Mouse (Mus musculus) CH12.LX (cell line): ENCODE data around the gene Fance. TPM values are rescaled to one million over a fixed set of nuclear protein-coding genes. Genes with fewer than 3 reads are reported as not detected.
"Not testable (repeated sequence)": the region's sequence is repeated elsewhere in the genome, so short reads cannot be mapped to it uniquely, and the experiment has no call there.

Experiments used
- DNase-seq: peaks from one replicate; pipeline ENCODE4 v3.0.0-alpha.2; 2013; ENCODE audit errors: extremely low read depth
- H3K27ac ChIP-seq: 2 replicates; pipeline ENCODE4 v1.5.1; 2012; ENCODE audit warnings: low read depth, mild to moderate bottlenecking, control low read depth, moderate library complexity; ENCODE audit not compliant: insufficient read depth
- H3K27me3 ChIP-seq: replicated peaks from 2 replicates; pipeline ENCODE3; 2012; ENCODE audit warnings: inconsistent platforms
- H3K36me3 ChIP-seq, 2 experiments: replicated peaks in 1 of 2; 2 replicates each; pipeline versions ENCODE3 to v1.6.1; 2012; ENCODE audit warnings: inconsistent platforms in 1 of 2, low read length in 1 of 2, mild to moderate bottlenecking in 1 of 2, mixed read lengths in 1 of 2, moderate library complexity in 1 of 2; ENCODE audit not compliant: control insufficient read depth in 1 of 2, insufficient read depth in 1 of 2
- H3K4me1 ChIP-seq, 2 experiments: 2 replicates each; pipeline ENCODE4 v1.6.1; 2012; ENCODE audit warnings: inconsistent platforms in 1 of 2, moderate library complexity in 1 of 2; ENCODE audit not compliant: insufficient read depth in 2 of 2, control insufficient read depth in 1 of 2
- H3K4me2 ChIP-seq: 2 replicates; pipeline ENCODE4 v1.6.1; 2012; ENCODE audit warnings: low read depth, mild to moderate bottlenecking, control low read depth; ENCODE audit not compliant: poor library complexity, insufficient read depth, severe bottlenecking
- H3K4me3 ChIP-seq, 3 experiments: fragments of 150-350 bp in 1 of 3; sonication (generic) in 1 of 3; replicated peaks in 1 of 3; 2 replicates each; pipeline versions ENCODE3 to v1.5.1; 2011 to 2012; ENCODE audit warnings: low read depth in 2 of 3, low read length in 2 of 3, mild to moderate bottlenecking in 2 of 3, moderate library complexity in 2 of 3, control low read depth in 1 of 3, improper control_type of control experiment in 1 of 3, inconsistent platforms in 1 of 3, mixed read lengths in 1 of 3; ENCODE audit not compliant: poor library complexity in 1 of 3
- H3K79me2 ChIP-seq: replicated peaks from 2 replicates; pipeline ENCODE4 v1.6.1; 2012; ENCODE audit warnings: mild to moderate bottlenecking, moderate library complexity; ENCODE audit not compliant: control insufficient read depth, poor library complexity, insufficient read depth, severe bottlenecking; ENCODE audit errors: extremely low read depth
- H3K9ac ChIP-seq: 2 replicates; pipeline ENCODE4 v1.6.1; 2012; ENCODE audit warnings: low read depth, mild to moderate bottlenecking, control low read depth, moderate library complexity; ENCODE audit not compliant: insufficient read depth
- H3K9me3 ChIP-seq: replicated peaks from 2 replicates; pipeline ENCODE3; 2012; ENCODE audit warnings: low read length, inconsistent platforms, mixed read lengths
- BHLHE40 ChIP-seq: IDR thresholded peaks from 2 replicates; pipeline ENCODE4 v1.6.1; 2011; ENCODE audit warnings: mild to moderate bottlenecking, low read depth, low read length, improper control_type of control experiment
- ELF1 ChIP-seq: IDR thresholded peaks from 2 replicates; pipeline ENCODE4 v1.6.1; 2014; ENCODE audit warnings: low read depth, mild to moderate bottlenecking, inconsistent platforms, low read length, improper control_type of control experiment
- EP300 ChIP-seq: IDR thresholded peaks from 2 replicates; pipeline ENCODE4 v1.6.1; 2011; ENCODE audit warnings: low read length, improper control_type of control experiment
- ETS1 ChIP-seq: conservative IDR thresholded peaks from 2 replicates; pipeline ENCODE4 v1.6.1; 2012; ENCODE audit warnings: low read depth, mild to moderate bottlenecking, inconsistent platforms, low read length, improper control_type of control experiment, moderate library complexity
- GABPA ChIP-seq: IDR thresholded peaks from 2 replicates; pipeline ENCODE4 v1.6.1; 2012; ENCODE audit warnings: low read depth, low read length, improper control_type of control experiment, inconsistent platforms; ENCODE audit not compliant: insufficient replicate concordance
- JUN ChIP-seq: IDR thresholded peaks from 2 replicates; pipeline ENCODE4 v1.6.1; 2011; ENCODE audit warnings: low read depth, mild to moderate bottlenecking, low read length, improper control_type of control experiment, moderate library complexity; ENCODE audit not compliant: insufficient read depth
- MAFK ChIP-seq: IDR thresholded peaks from 2 replicates; pipeline ENCODE4 v1.6.1; 2011; ENCODE audit warnings: low read length, improper control_type of control experiment; ENCODE audit not compliant: insufficient replicate concordance
- MAX ChIP-seq: IDR thresholded peaks from 2 replicates; pipeline ENCODE4 v1.6.1; 2011; ENCODE audit warnings: low read length, improper control_type of control experiment
- MAZ ChIP-seq: IDR thresholded peaks from 2 replicates; pipeline ENCODE4 v1.6.1; 2012; ENCODE audit warnings: low read depth, mild to moderate bottlenecking, inconsistent platforms, low read length, improper control_type of control experiment, moderate library complexity
- MXI1 ChIP-seq: IDR thresholded peaks from 2 replicates; pipeline ENCODE4 v1.6.1; 2011; ENCODE audit warnings: mild to moderate bottlenecking, low read depth, low read length, improper control_type of control experiment
- NELFE ChIP-seq: IDR thresholded peaks from 2 replicates; pipeline ENCODE4 v1.6.1; 2011; ENCODE audit warnings: low read depth, low read length, improper control_type of control experiment
- NRF1 ChIP-seq: IDR thresholded peaks from 2 replicates; pipeline ENCODE4 v1.6.1; 2014; ENCODE audit warnings: low read depth, mild to moderate bottlenecking, inconsistent platforms, low read length, improper control_type of control experiment, moderate library complexity
- PAX5 ChIP-seq: IDR thresholded peaks from 2 replicates; pipeline ENCODE4 v1.6.1; 2012; ENCODE audit warnings: low read length, inconsistent platforms, mixed read lengths
- POLR2A ChIP-seq: IDR thresholded peaks from 2 replicates; pipeline ENCODE4 v1.6.1; 2011; ENCODE audit warnings: low read depth, mild to moderate bottlenecking, improper control_type of control experiment, low read length
- POLR2AphosphoS2 ChIP-seq: IDR thresholded peaks from 2 replicates; pipeline ENCODE4 v1.6.1; 2011; ENCODE audit warnings: low read depth, low read length, improper control_type of control experiment
- RCOR1 ChIP-seq: conservative IDR thresholded peaks from 2 replicates; pipeline ENCODE4 v1.6.1; 2012; ENCODE audit warnings: low read depth, mild to moderate bottlenecking, inconsistent platforms, low read length, improper control_type of control experiment
- SIN3A ChIP-seq: IDR thresholded peaks from 2 replicates; pipeline ENCODE4 v1.6.1; 2012; ENCODE audit warnings: low read length, improper control_type of control experiment, inconsistent platforms
- SMC3 ChIP-seq: IDR thresholded peaks from 2 replicates; pipeline ENCODE4 v1.6.1; 2011; ENCODE audit warnings: low read depth, low read length, improper control_type of control experiment
- TBP ChIP-seq: conservative IDR thresholded peaks from 2 replicates; pipeline ENCODE4 v1.6.1; 2011; ENCODE audit warnings: low read depth, low read length, improper control_type of control experiment
- UBTF ChIP-seq: IDR thresholded peaks from 2 replicates; pipeline ENCODE4 v1.6.1; 2012; ENCODE audit warnings: low read depth, mild to moderate bottlenecking, inconsistent platforms, low read length, improper control_type of control experiment, moderate library complexity
- ZKSCAN1 ChIP-seq: IDR thresholded peaks from 2 replicates; pipeline ENCODE4 v1.6.1; 2012; ENCODE audit warnings: low read depth, inconsistent platforms, low read length, improper control_type of control experiment, borderline replicate concordance
- ZMIZ1 ChIP-seq: IDR thresholded peaks from 2 replicates; pipeline ENCODE4 v1.6.1; 2012; ENCODE audit warnings: low read depth, mild to moderate bottlenecking, inconsistent platforms, low read length, improper control_type of control experiment
- ZNF384 ChIP-seq: IDR thresholded peaks from 2 replicates; pipeline ENCODE4 v1.6.1; 2012; ENCODE audit warnings: low read depth, low read length, improper control_type of control experiment, inconsistent platforms
- dilution Hi-C: fragments of 300-500 bp; cut with MboI; formaldehyde crosslinking; loops from 2 replicates; pipeline ENCODE4 v1.14.3; 2020; ENCODE audit warnings: low sequenced_read_pairs; ENCODE audit not compliant: extremely low pct_unique_long_range_greater_than_20kb, extremely low pct_ligation_motif_present
- in situ Hi-C: fragments of 300-500 bp; cut with MboI; formaldehyde crosslinking; loops from 3 replicates; pipeline ENCODE4 v1.14.3; 2019; ENCODE audit warnings: low sequenced_read_pairs, low pct_ligation_motif_present, low pct_unique_long_range_greater_than_20kb, mixed read lengths
- polyA plus RNA-seq: library from polyadenylated mRNA; unstranded; fragments of >175 nt; gene quantifications from 2 replicates; pipeline ENCODE4 v1.2.1, GENCODE M21; 2012; ENCODE audit warnings: low read depth; ENCODE audit not compliant: insufficient read length
- total RNA-seq, 2 experiments: library from RNA; depleted of rRNA; stranded (reverse); fragments of 300-350 nt in 1 of 2; fragments of >200 nt in 1 of 2; gene quantifications; 2 replicates each; pipeline ENCODE4 v1.2.3; 2012 to 2014

The Fance gene
- total and polyA plus RNA-seq, 3 experiments = 17.4 to 37.9 (median 29.6) TPM

- H3K4me1 ChIP-seq = peaks cover 13 to 26% of the 10 kb centered on the region in 2 experiments
- H3K27me3 ChIP-seq = peaks cover 14% of the 10 kb centered on the region
- peaks cover 15% of the 10 kb centered on the region for H3K79me2 ChIP-seq
- TF ChIP-seq MXI1 = no peak
- TF ChIP-seq UBTF = no peak
- TF ChIP-seq JUN = no peak
- TF ChIP-seq MAFK = no peak
- peak; percentile 50 for TF ChIP-seq POLR2A
- TF ChIP-seq POLR2AphosphoS2 = peak; percentile 89
- DNase-seq = no peak
- peaks cover 32 to 54% of the 10 kb centered on the region in 2 experiments for H3K36me3 ChIP-seq
- H3K9ac ChIP-seq = peak overlapping the region; percentile 98
- no peaks in the 10 kb centered on the region for H3K9me3 ChIP-seq
- H3K27ac ChIP-seq = no peak overlapping the region
- dilution Hi-C loops = no loop called here
- peak overlapping the region; percentile 88 for H3K4me2 ChIP-seq
- peak overlapping the region; percentile 90 to 100 (median 93) for H3K4me3 ChIP-seq
- in situ Hi-C loops = no loop called here
Measured at GRCm38 (mm10) chr17:28330232-28330546, 16.9 kb downstream of the Fance start.

- H3K27ac ChIP-seq = not testable (repeated sequence)
- peak overlapping the region; percentile 88; the same call in 1 of the 2 replicates for H3K4me2 ChIP-seq
- H3K4me3 ChIP-seq = peak overlapping the region in 2 of 3 experiments; percentile 41 to 100
Measured at GRCm38 (mm10) chr17:28330590-28330989, 17.3 kb downstream of the Fance start.

GRCm38 (mm10) chr17:28331241-28332112 is 18.2 kb downstream of the Fance start:
- in situ Hi-C loops (no loop called here), dilution Hi-C loops (no loop called here)
- peak overlapping the region; percentile 12; the same call in 1 of the 2 replicates for H3K4me2 ChIP-seq
- TF ChIP-seq ZMIZ1 (no peak; the same call in none of the 2 replicates), BHLHE40 (0 out of 2 replicates have a peak, but pooled peaks have one; percentile 5), MAX (no peak), MAZ (no peak), POLR2A (peak; percentile 58; the same call in 1 of the 2 replicates), EP300 (no peak), NELFE (no peak), ELF1 (no peak), POLR2AphosphoS2 (peak; percentile 59; the same call in 1 of the 2 replicates), ZNF384 (no peak), TBP (no peak), SIN3A (no peak), RCOR1 (peak; percentile 13; the same call in 1 of the 2 replicates), NRF1 (no peak), ETS1 (no peak), ZKSCAN1 (no peak), PAX5 (no peak), SMC3 (no peak), MAFK (no peak), GABPA (no peak)

More at GRCm38 (mm10) chr17:28330590-28330989, 17.3 kb downstream of the Fance start:
- dilution Hi-C loops, DNase-seq, in situ Hi-C loops, H3K9me3 ChIP-seq: not testable (repeated sequence)
- Histone ChIP-seq H3K4me1 (peaks cover 13 to 28% of the 10 kb centered on the region in 2 experiments), H3K9ac (peak overlapping the region; percentile 10; the same call in 1 of the 2 replicates), H3K36me3 (peaks cover 30 to 50% of the 10 kb centered on the region in 2 experiments), H3K79me2 (peaks cover 15% of the 10 kb centered on the region), H3K27me3 (peaks cover 18% of the 10 kb centered on the region)

More at GRCm38 (mm10) chr17:28331241-28332112, 18.2 kb downstream of the Fance start:
- peaks cover 15% of the 10 kb centered on the region for H3K79me2 ChIP-seq
- DNase-seq = peak; percentile 43
- peaks cover 24% of the 10 kb centered on the region for H3K27me3 ChIP-seq
- H3K4me1 ChIP-seq = peaks cover 13 to 37% of the 10 kb centered on the region in 2 experiments
- H3K9me3 ChIP-seq = no peaks in the 10 kb centered on the region
- no peak overlapping the region for H3K27ac ChIP-seq
- H3K36me3 ChIP-seq = peaks cover 26 to 41% of the 10 kb centered on the region in 2 experiments
- H3K9ac ChIP-seq = no peak overlapping the region
- H3K4me3 ChIP-seq = peak overlapping the region in 1 of 3 experiments; percentile 38
